Mouse (Mus musculus) myocyte (in vitro differentiated cells): ENCODE measurements at regions not wholly inside any gene's neighbourhood (a gene's known extent, or its start where the extent isn't known, plus 50 kb on each side); places are given as distances from the start of the nearest gene placed in this dataset.

ENCODE experiments used
- E2F4 ChIP-seq: IDR thresholded peaks from one replicate; pipeline ENCODE4 v1.6.1; 2011; ENCODE audit warnings: mild to moderate bottlenecking, control low read depth, moderate library complexity; ENCODE audit not compliant: insufficient read depth
- POLR2A ChIP-seq: IDR thresholded peaks from one replicate; pipeline ENCODE4 v1.6.1; 2011; ENCODE audit warnings: low read depth, mild to moderate bottlenecking, control low read depth, moderate library complexity; ENCODE audit not compliant: insufficient read length
- REST ChIP-seq: IDR thresholded peaks from one replicate; pipeline ENCODE4 v1.6.1; 2011; ENCODE audit warnings: mild to moderate bottlenecking, control low read depth, moderate library complexity; ENCODE audit not compliant: insufficient read depth, insufficient read length

DNA sequence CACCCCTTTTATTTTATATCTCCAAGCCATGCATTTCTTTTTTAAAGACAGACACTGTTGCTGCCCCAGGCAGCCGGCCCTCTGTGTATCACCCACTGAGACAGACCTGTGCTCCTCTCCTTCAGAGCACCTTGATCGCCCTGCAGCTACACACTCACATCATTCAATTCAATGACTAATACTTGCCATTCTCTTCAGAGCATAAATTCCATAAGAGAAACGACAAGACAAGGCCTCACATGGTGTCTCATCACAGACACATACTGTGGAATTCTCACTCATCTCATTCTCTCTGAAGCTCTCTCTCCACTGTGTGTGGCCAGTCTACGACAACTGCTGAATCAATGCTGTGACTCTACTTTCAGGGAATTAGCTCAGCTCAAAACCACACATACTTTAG lies 94.6 kb upstream of the 4933412E24Rik start:
- TF ChIP-seq E2F4 (no peak), REST (no peak), POLR2A (no peak)
